Mouse (Mus musculus): Measurements from ENCODE around the gene Gm17416.

The Gm17416 gene

GRCm38 (mm10) chr2:152604057-152604456 lies 34.9 kb downstream of the Gm17416 start, which contains the start of gene Defb36:
Gene Defb36 (plus strand): TSS chr2:152604327.
- DNase-seq (ENCODE audit: low read depth, low spot score), result no peak

DNA sequence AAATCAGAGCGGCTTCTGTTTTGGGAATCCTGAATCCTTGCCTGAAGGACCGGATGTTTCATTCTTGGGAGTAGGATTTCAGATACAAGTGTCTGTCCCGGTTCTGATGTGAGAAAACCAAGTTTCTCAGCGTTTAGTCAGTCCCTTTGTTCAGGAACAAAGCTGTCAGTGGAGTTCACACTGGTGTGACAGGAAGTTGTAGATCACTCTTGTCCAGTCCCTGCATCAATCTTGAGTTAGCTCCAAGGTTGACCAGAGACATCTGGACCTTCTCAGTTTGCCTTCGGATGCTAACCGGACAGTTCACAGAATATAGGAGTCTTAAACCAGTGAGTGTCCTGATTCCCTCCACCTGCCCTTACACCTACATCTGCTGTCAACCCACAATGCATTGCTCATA lies 38.6 kb downstream of the Gm17416 start:
- no peak for DNase-seq (ENCODE audit: low read depth, low spot score)

DNA sequence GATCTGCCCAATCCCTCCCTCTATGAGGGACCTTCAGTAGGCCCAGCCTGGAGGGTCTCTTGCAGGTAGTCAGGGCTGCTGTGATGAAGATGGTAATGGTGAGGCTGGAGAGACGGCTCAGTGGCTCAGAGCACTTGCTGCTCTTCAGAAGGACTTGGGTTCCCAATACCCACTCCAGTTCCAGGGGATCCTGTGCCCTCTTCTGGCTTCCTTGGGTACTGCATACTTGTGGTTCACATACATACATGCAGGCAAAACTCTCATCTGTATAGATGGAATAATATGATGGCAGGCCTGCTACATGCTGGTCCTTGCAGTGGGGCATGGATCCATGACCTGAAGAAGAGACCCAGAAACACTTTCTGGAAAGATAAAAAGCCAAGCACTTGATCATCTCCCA lies 39.6 kb downstream of the Gm17416 start:
- DNase-seq (ENCODE audit: low read depth, low spot score), result no peak

GRCm38 (mm10) chr2:152612193-152612592 lies 43.1 kb downstream of the Gm17416 start:
- DNase-seq (ENCODE audit: low read depth, low spot score), result peak; percentile 9

DNA sequence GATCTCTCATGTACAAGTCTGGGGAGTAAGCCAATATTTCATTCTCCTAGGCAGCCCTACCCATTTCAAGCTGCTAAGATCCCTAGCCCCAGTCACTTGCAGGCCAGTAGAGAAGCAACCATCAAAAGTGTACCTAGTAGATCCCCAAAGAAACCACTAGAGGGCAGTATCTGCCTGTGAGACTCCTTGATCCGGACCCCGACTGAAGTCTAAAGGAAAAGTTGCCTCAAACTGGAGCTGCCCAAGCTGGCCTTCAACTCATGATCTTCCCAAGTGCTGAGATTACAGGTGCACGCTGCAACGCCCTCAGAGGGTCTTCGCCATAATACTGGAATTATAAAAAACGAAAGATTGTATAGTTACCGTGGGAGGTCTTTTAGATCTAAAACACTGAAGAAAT lies 46.4 kb downstream of the Gm17416 start:
- DNase-seq (ENCODE audit: low read depth, low spot score), result peak; percentile 39

GRCm38 (mm10) chr2:152616470-152616869 lies 47.3 kb downstream of the Gm17416 start:
- DNase-seq (ENCODE audit: low read depth, low spot score), result no peak

- DNase-seq (ENCODE audit: low read depth, low spot score), result no peak
These were observed 48.2 kb downstream of the Gm17416 start for GRCm38 (mm10) chr2:152617374-152617773.

Data from telencephalon, adult 2 months (tissue).